Mouse (Mus musculus) embryo, embryonic 11 days (tissue): ENCODE measurements around the gene Hpse.

Experiments used
- DNase-seq: peaks from one replicate; pipeline ENCODE4 v3.0.0-alpha.2; 2015

Gene Hpse

GRCm38 (mm10) chr5:100719235-100720088 is at the start of gene Hpse:
Gene Hpse (minus strand): TSS chr5:100719716.
- DNase-seq: peak; percentile 63

GRCm38 (mm10) chr5:100766026-100766425 is 46.5 kb upstream of the Hpse start:
- no peak for DNase-seq

- DNase-seq: no peak
These were observed 42.2 kb upstream of the Hpse start for GRCm38 (mm10) chr5:100761736-100762135.

GRCm38 (mm10) chr5:100760049-100760663 is 40.6 kb upstream of the Hpse start:
- no peak for DNase-seq

GRCm38 (mm10) chr5:100758121-100758520 is 38.6 kb upstream of the Hpse start:
- no peak for DNase-seq

- DNase-seq: peak; percentile 42
These were observed 33.9 kb upstream of the Hpse start for GRCm38 (mm10) chr5:100753407-100753806.

- peak; percentile 10 for DNase-seq
These were observed 32.1 kb upstream of the Hpse start for GRCm38 (mm10) chr5:100751655-100752054.

GRCm38 (mm10) chr5:100750617-100751255 is 31.2 kb upstream of the Hpse start:
- no peak for DNase-seq

- no peak for DNase-seq
These were observed 19.3 kb upstream of the Hpse start for GRCm38 (mm10) chr5:100738802-100739201.

GRCm38 (mm10) chr5:100736919-100737318 is 17.4 kb upstream of the Hpse start:
- no peak for DNase-seq

GRCm38 (mm10) chr5:100734535-100734934 is 15.0 kb upstream of the Hpse start:
- DNase-seq: no peak

- no peak for DNase-seq
These were observed 9.2 kb upstream of the Hpse start for GRCm38 (mm10) chr5:100728757-100729156.

GRCm38 (mm10) chr5:100726001-100726400 is 6.5 kb upstream of the Hpse start:
- no peak for DNase-seq

- DNase-seq: no peak
These were observed 2.8 kb downstream of the Hpse start for GRCm38 (mm10) chr5:100716762-100717161.

- DNase-seq: no peak
These were observed 8.3 kb downstream of the Hpse start for GRCm38 (mm10) chr5:100711219-100711618.

GRCm38 (mm10) chr5:100710012-100710411 is 9.5 kb downstream of the Hpse start:
- DNase-seq: peak; percentile 8

GRCm38 (mm10) chr5:100709035-100709434 is 10.5 kb downstream of the Hpse start:
- no peak for DNase-seq

GRCm38 (mm10) chr5:100706675-100707074 is 12.8 kb downstream of the Hpse start:
- peak; percentile 9 for DNase-seq

GRCm38 (mm10) chr5:100704272-100704671 is 15.2 kb downstream of the Hpse start:
- no peak for DNase-seq

GRCm38 (mm10) chr5:100702325-100702724 is 17.2 kb downstream of the Hpse start:
- DNase-seq: no peak

- DNase-seq: no peak
These were observed 18.5 kb downstream of the Hpse start for GRCm38 (mm10) chr5:100700861-100701620.

- no peak for DNase-seq
These were observed 21.6 kb downstream of the Hpse start for GRCm38 (mm10) chr5:100697886-100698285.

- DNase-seq: no peak
These were observed 22.1 kb downstream of the Hpse start for GRCm38 (mm10) chr5:100697398-100697797.
